Mouse (Mus musculus): Measurements from ENCODE around the gene Crct1.

GRCm38 (mm10) chr3:92978484-92978883 lies 37.0 kb downstream of the Crct1 start:
- no peak for TF ChIP-seq POLR2A (IDR thresholded peaks at IDR 0.05; ENCODE audit: borderline replicate concordance, low read depth, low read length)
- no peak for TF ChIP-seq CTCF (IDR thresholded peaks at IDR 0.05; ENCODE audit: low read depth, low read length)

Data from bone marrow macrophage, adult 2 months (primary cell).